Mouse (Mus musculus) thymus, adult 2 months (tissue): ENCODE measurements around the gene Scarf1.

ENCODE experiments used
- CTCF ChIP-seq: fragments of 200-500 bp; IDR thresholded peaks from 2 replicates; pipeline ENCODE4 v1.5.1; 2012; ENCODE audit warnings: mild to moderate bottlenecking, control low read depth, low read length, moderate library complexity, borderline replicate concordance; ENCODE audit not compliant: control insufficient read depth, poor library complexity, insufficient read depth; ENCODE audit errors: extremely low read depth
- POLR2A ChIP-seq: fragments of 200-500 bp; IDR thresholded peaks from 2 replicates; pipeline ENCODE4 v1.6.1; 2012; ENCODE audit warnings: mild to moderate bottlenecking, low read length, control low read depth, moderate library complexity; ENCODE audit not compliant: control insufficient read depth, poor library complexity, insufficient read depth; ENCODE audit errors: extremely low read depth

DNA sequence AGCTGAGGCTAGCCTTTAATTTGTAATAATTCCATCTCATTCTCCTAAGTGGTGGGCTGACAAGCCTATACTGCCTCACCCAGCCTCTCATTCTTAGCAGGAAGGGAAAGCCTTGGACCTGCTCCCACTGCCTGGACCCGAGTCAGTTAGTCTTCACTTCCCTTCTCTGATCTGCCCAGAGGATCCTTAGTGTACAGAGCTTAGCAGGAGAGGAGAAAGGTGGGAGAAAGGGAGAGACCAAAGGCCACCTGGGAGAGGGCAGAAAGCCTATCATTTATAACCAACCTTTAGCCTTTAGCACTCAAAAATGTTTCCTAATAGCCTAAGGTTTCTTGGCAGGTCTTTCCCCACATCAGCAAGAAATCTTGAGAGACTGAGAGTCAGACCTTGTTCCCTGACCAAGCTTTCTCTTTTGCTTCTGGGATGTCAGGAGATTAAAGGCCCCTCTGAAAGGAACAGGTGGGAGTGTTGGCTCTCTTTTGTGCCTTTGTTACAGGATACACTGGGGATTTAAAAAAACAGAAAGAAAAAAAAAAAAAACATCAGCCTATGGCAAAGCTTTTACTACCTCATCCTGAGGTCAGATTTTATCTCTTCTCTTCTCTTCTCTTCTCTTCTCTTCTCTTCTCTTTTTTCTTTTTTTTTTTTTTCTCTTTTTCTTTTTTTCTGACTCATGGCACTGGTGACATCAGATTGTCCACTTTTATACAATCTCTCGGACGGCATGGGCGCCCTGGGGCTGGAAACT is 21.1 kb downstream of the Scarf1 start:
- TF ChIP-seq CTCF: no peak
- TF ChIP-seq POLR2A: no peak
